Mouse (Mus musculus): ENCODE measurements at regions not wholly inside any gene's neighbourhood (a gene's known extent, or its start where the extent isn't known, plus 50 kb on each side); places are given as distances from the start of the nearest gene placed in this dataset.

GRCm38 (mm10) chr7:63020042-63020441, 192.3 kb downstream of the Chrna7 start:
- DNase-seq (ENCODE audit: low read depth, low spot score) = peak; percentile 29

DNA sequence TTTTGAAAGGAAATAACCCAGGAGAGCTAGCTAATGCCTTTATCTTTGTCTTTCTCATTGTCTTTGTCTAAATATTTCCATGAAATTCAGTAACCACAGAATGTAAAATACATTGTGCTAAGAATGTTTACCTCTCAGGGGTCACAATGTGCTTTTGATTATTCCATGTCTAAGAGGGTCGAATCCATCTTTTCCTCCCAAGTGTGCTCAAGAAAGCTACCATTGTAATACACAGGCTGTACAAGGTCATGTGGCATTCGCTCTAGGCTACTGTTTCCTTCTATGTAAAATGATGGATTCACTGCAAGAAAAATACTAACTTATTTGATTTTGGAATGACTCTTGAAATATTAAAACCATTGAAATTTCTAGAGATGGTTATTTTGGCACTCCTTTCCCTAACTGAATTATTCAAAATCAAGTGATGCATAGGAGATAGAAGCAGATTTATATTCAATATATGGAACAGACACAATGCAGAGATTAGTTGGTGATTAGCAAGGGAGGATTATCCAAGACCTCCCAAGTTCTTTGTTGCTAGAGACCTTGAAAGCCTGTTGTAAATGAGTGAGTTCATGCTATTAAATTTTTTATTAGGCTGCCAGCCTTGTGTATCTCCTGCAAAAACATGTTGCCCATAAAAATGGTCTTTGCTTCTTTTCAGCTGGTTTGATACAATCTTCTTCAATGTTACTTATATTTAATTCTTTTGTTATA, 193.4 kb downstream of the Chrna7 start:
- DNase-seq (ENCODE audit: low read depth, low spot score) = no peak

- no peak for DNase-seq (ENCODE audit: low read depth, low spot score)
Observed at GRCm38 (mm10) chr7:62981109-62981508, 157.6 kb upstream of the A26c2 start.
